Comparison of ENCODE assay signal across 15 mouse cellular contexts in the genomic region with DNA sequence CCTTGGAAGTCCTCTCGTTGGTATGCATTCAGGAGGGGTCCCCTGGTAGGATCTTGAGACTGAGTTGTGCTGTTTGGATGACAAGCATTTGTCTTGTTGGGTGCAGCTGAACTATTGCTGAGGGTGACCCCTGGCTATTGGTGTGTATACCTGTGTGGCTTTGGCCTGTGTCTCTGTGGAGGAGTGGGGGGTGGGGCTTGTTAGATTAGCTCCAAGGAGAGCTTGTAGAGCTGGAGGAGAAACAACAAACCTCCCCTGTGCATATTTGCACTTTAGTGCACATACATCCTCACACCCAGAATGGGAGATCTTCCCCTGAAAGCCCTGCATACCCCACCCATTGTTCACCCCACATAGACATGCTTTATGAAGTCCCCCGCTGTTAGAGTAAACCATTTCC. TPM values are rescaled to one million over a fixed set of nuclear protein-coding genes. Genes with fewer than 3 reads are reported as not detected.
DNase-seq lines count a peak whose midpoint lies in the region; ATAC-seq lines count a peak whose summit lies in the region.
"Had no signal": no experiment of that assay in that cellular context is flagged by ENCODE, and none has a peak within 500 bp of the region (broad histone marks: within the 10 kb centered on the region; RNA-seq: fewer than 3 reads in every experiment).

No protein-coding gene starts in this region.

- H3K36me3 ChIP-seq in forebrain, embryonic 15.5 days, result no peaks in the 10 kb centered on the region
- H3K36me3 ChIP-seq in limb, embryonic 10.5 days, result no peaks in the 10 kb centered on the region
- no peaks in the 10 kb centered on the region for H3K36me3 ChIP-seq in neural tube, embryonic 15.5 days

- no peak for ATAC-seq in forebrain, embryonic 15.5 days (replicated peaks)
- no peak; the same call in 1 of the 2 replicates for ATAC-seq in neural tube, embryonic 15.5 days (ENCODE audit: low FRiP score)
- ATAC-seq: lung, postnatal 0 days had no signal

- DNase-seq in retina, embryonic 14.5 days (ENCODE audit: low spot score), result peak; percentile 16
- DNase-seq in retina, postnatal 1 day, result no peak
- peak; percentile 28 for DNase-seq in limb, embryonic 10.5 days (ENCODE audit: low spot score)
- DNase-seq in left cerebral cortex, postnatal 4 days, result no peak
- DNase-seq in right cerebral cortex, postnatal 14 days, result no peak
- DNase-seq: adrenal gland, postnatal 36 days; gastrocnemius, postnatal 14 days; kidney, adult 8-10 months; liver; thymus, postnatal 4 days had no signal

- peaks cover 68% of the 10 kb centered on the region for H3K4me1 ChIP-seq in forebrain, embryonic 15.5 days
- peaks cover 56% of the 10 kb centered on the region for H3K4me1 ChIP-seq in limb, embryonic 10.5 days
- peaks cover 66% of the 10 kb centered on the region for H3K4me1 ChIP-seq in neural tube, embryonic 15.5 days

- WGBS in forebrain, embryonic 15.5 days, result 6% methylated on average over 2 of the region's 2 CpGs
- WGBS in limb, embryonic 10.5 days, result 15% methylated on average over 2 of the region's 2 CpGs
- 5% methylated on average over 2 of the region's 2 CpGs for WGBS in neural tube, embryonic 15.5 days

- intact Hi-C loops in left cerebral cortex, postnatal 4 days (cut with DNase I), result loop anchor here (10.0 kb wide), 1 partner anchor 282 kb away; no protein-coding TSS in a partner anchor

- no peak overlapping the region for H3K9ac ChIP-seq in forebrain, embryonic 15.5 days (replicated peaks)
- H3K9ac ChIP-seq in neural tube, embryonic 15.5 days (replicated peaks), result 0 out of 2 replicates have a peak overlapping the region, but pooled peaks have one; percentile 4

- peak overlapping the region; percentile 86 for H3K4me2 ChIP-seq in forebrain, embryonic 15.5 days (replicated peaks)
- H3K4me2 ChIP-seq in neural tube, embryonic 15.5 days, result peak overlapping the region; percentile 97

- H3K27me3 ChIP-seq in forebrain, embryonic 15.5 days, result no peaks in the 10 kb centered on the region
- peaks cover 94% of the 10 kb centered on the region for H3K27me3 ChIP-seq in limb, embryonic 10.5 days (ENCODE audit: low read depth, poor library complexity, severe bottlenecking)
- no peaks in the 10 kb centered on the region for H3K27me3 ChIP-seq in neural tube, embryonic 15.5 days (replicated peaks)

- peak overlapping the region; percentile 84 for H3K27ac ChIP-seq in forebrain, embryonic 15.5 days (replicated peaks)
- H3K27ac ChIP-seq in limb, embryonic 10.5 days, result no peak overlapping the region
- peak overlapping the region; percentile 81 for H3K27ac ChIP-seq in neural tube, embryonic 15.5 days (replicated peaks)

- peak overlapping the region; percentile 77 for H3K4me3 ChIP-seq in forebrain, embryonic 15.5 days
- H3K4me3 ChIP-seq in limb, embryonic 10.5 days, result no peak overlapping the region
- H3K4me3 ChIP-seq in neural tube, embryonic 15.5 days (replicated peaks), result peak overlapping the region; percentile 57

- no peaks in the 10 kb centered on the region for H3K9me3 ChIP-seq in forebrain, embryonic 15.5 days
- H3K9me3 ChIP-seq in limb, embryonic 10.5 days (replicated peaks), result no peaks in the 10 kb centered on the region
- H3K9me3 ChIP-seq in neural tube, embryonic 15.5 days (replicated peaks), result no peaks in the 10 kb centered on the region

RNA-seq across cellular contexts. Expression of a gene that starts 0.9 kb away (rescaled TPM):
- 2.9 and 3.1 TPM in 2 replicates for polyA plus RNA-seq in forebrain, embryonic 15.5 days (2015; fragmentation: Nextera tagmentation; extraction: Ambion mirVana)
- polyA plus RNA-seq in limb, embryonic 10.5 days (2016; fragmentation: Nextera tagmentation; extraction: Ambion mirVana), result not detected in 2 replicates
- 1.8 and 3.1 TPM in 2 replicates for polyA plus RNA-seq in neural tube, embryonic 15.5 days (2015; fragmentation: Nextera tagmentation; extraction: Ambion mirVana)
- 1 to 10 TPM; 1.6 to 2.6 TPM for total RNA-seq in left cerebral cortex, postnatal 4 days (2021)
- total RNA-seq: adrenal gland, postnatal 36 days; gastrocnemius, postnatal 14 days; monocyte, adult 5-6 weeks had no signal
- polyA plus RNA-seq: heart, embryonic 16.5 days; lung, postnatal 0 days had no signal

RNA-seq across cellular contexts. Expression of a gene that starts 1.8 kb away (rescaled TPM):
- 12.7 and 12.8 TPM in 2 replicates for polyA plus RNA-seq in forebrain, embryonic 15.5 days (2015; fragmentation: Nextera tagmentation; extraction: Ambion mirVana)
- 0.23 and 0.46 TPM in 2 replicates for polyA plus RNA-seq in limb, embryonic 10.5 days (2016; fragmentation: Nextera tagmentation; extraction: Ambion mirVana)
- polyA plus RNA-seq in neural tube, embryonic 15.5 days (2015; fragmentation: Nextera tagmentation; extraction: Ambion mirVana), result 8.2 and 9.6 TPM in 2 replicates
- total RNA-seq in left cerebral cortex, postnatal 4 days (2021), result 10 to 100 TPM; 10.3 to 10.8 TPM
- total RNA-seq: adrenal gland, postnatal 36 days; monocyte, adult 5-6 weeks had no signal

RNA-seq across cellular contexts. Expression of a gene that starts 33.3 kb away (rescaled TPM):
- 99.2 and 114 TPM in 2 replicates for polyA plus RNA-seq in forebrain, embryonic 15.5 days (2015; fragmentation: Nextera tagmentation; extraction: Ambion mirVana)
- 404 and 416 TPM in 2 replicates for polyA plus RNA-seq in limb, embryonic 10.5 days (2016; fragmentation: Nextera tagmentation; extraction: Ambion mirVana)
- polyA plus RNA-seq in neural tube, embryonic 15.5 days (2015; fragmentation: Nextera tagmentation; extraction: Ambion mirVana), result 40.9 and 93.4 TPM in 2 replicates
- 10 to 100 TPM; 14.9 to 15.9 TPM for total RNA-seq in left cerebral cortex, postnatal 4 days (2021)

RNA-seq across cellular contexts. Expression of a gene that starts 48.2 kb away (rescaled TPM):
- 73.9 and 79.7 TPM in 2 replicates for polyA plus RNA-seq in forebrain, embryonic 15.5 days (2015; fragmentation: Nextera tagmentation; extraction: Ambion mirVana)
- polyA plus RNA-seq in limb, embryonic 10.5 days (2016; fragmentation: Nextera tagmentation; extraction: Ambion mirVana), result 105 and 119 TPM in 2 replicates
- 67.2 and 89.6 TPM in 2 replicates for polyA plus RNA-seq in neural tube, embryonic 15.5 days (2015; fragmentation: Nextera tagmentation; extraction: Ambion mirVana)
- total RNA-seq in left cerebral cortex, postnatal 4 days (2021), result 10 to 100 TPM; 58.6 to 61.6 TPM

RNA-seq across cellular contexts. Expression of a gene that starts 48.3 kb away (rescaled TPM):
- 65.2 and 73.6 TPM in 2 replicates for polyA plus RNA-seq in forebrain, embryonic 15.5 days (2015; fragmentation: Nextera tagmentation; extraction: Ambion mirVana)
- polyA plus RNA-seq in limb, embryonic 10.5 days (2016; fragmentation: Nextera tagmentation; extraction: Ambion mirVana), result 120 and 126 TPM in 2 replicates
- 57.5 and 86.0 TPM in 2 replicates for polyA plus RNA-seq in neural tube, embryonic 15.5 days (2015; fragmentation: Nextera tagmentation; extraction: Ambion mirVana)
- total RNA-seq in left cerebral cortex, postnatal 4 days (2021), result 10 to 100 TPM; 42.2 to 44.9 TPM

Comparison
In these comparisons a context has a peak if more than half of its experiments do, and no peak if none do; other contexts are left out.
1. DNase-seq: peak in retina, embryonic 14.5 days (single experiment) and limb, embryonic 10.5 days (single experiment); none in retina, postnatal 1 day (single experiment), left cerebral cortex, postnatal 4 days (single experiment) and right cerebral cortex, postnatal 14 days (single experiment).